In the genomic region with DNA sequence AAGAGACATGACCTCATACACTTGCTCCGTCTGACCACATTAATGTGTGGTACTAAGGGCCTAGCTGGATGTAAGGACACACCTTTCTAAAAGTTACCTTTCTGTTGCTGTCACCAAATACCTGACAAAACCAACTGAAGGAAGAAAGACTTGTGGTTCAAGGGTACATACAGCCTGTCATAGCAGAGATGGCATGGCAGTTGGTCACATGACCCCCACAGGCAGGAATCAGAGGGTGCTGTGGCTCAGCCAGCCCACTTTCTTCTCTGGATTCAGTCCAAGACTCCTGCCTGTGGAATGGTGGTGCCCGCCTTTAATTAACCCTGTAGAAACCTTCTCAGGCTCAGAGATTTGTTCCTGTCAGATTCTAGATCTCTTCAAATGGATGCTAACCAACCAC, we compare ENCODE assay signal across 2 mouse cellular contexts.
TF ChIP-seq lines count a peak whose summit lies in the region.

No protein-coding gene starts in this region.

TF ChIP-seq in C2C12, 6 proteins besides CTCF, POLR2A, EP300 and RAD21:
- no peak for TF ChIP-seq CEBPB (IDR thresholded peaks at IDR 0.05; ENCODE audit: low read depth)
- TF ChIP-seq USF1 (IDR thresholded peaks at IDR 0.05; ENCODE audit: low read depth), result peak; percentile 77
- TF ChIP-seq FOSL1 (IDR thresholded peaks at IDR 0.05; ENCODE audit: insufficient read depth, low read length, poor library complexity, severe bottlenecking), result no peak
- no peak for TF ChIP-seq MYOG (IDR thresholded peaks at IDR 0.05; ENCODE audit: control insufficient read depth, extremely low read depth, insufficient read length)
TF ChIP-seq in C2C12: peak in this region for 1.

TF ChIP-seq in MEL, 35 proteins besides CTCF, POLR2A, EP300 and RAD21:
- TF ChIP-seq USF2 (IDR thresholded peaks at IDR 0.05; ENCODE audit: borderline replicate concordance in 1 of 2, insufficient read depth in 1 of 2, low read depth in 1 of 2, low read length in 2 of 2) (peak in 1 of 2 experiments; percentile 36; a peak in 1 of 4 replicates), USF1 (IDR thresholded peaks at IDR 0.05; ENCODE audit: low read depth, low read length) (peak; percentile 84), SIN3A (IDR thresholded peaks at IDR 0.05; ENCODE audit: low read length) (no peak)
TF ChIP-seq in MEL: peak in this region for 2.
